Mouse (Mus musculus): ENCODE data around the gene Dusp10. TPM values are rescaled to one million over a fixed set of nuclear protein-coding genes. Genes with fewer than 3 reads are reported as not detected.
A peak's percentile ranks its signal among the peaks of the same experiment; 100 is the strongest.

Dusp10 gene
- 1 to 10 TPM; 5.2 to 5.3 TPM for total RNA-seq (2021)

DNA sequence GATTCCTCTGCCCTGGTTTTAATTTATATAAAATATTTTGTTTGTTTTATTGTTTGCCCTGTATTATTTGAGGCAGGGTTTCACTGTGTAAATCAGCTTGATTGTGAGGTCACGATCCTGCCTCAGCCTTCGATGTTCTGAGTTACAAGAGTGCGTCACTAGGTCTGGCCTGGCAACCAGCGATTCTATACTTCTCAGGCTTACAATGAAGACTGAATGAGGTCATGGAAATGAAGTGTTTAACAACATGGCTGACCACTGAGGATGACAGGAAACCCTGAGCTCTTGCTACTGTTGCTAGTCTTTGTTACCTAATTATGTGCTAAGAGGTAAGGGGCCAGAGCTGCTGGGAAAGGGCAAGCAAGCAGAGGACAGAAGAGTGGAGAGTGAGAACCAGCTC lies at the start of gene Dusp10:
Dusp10 (plus strand) TSS at position 197 of the 400 bp plus-strand sequence.
- intact Hi-C loops (cut with DNase I) = no loop called here
- DNase-seq (ENCODE audit: extremely low spot score in 1 of 2, low spot score in 2 of 2) = no peak

DNA sequence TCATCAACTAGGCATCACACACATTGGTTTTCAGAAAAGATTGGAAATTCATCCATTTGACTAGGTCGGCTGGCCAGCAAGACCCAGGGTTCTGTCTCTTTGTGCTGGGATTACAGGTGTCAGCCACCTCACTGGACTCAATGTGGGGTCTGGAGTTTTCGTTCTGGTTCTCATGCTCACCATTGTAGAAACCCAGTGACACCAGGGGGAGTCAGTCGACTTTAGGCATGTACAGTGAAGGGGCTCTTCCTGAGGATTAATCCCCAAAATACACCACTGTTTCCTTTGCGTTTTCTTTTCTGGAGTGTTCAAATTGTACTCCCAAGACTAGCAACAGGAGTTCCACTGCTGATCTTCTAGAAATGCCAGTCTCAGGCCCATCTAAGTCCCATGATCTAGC lies 47.8 kb upstream of the Dusp10 start:
- intact Hi-C loops (cut with DNase I) = no loop called here
- DNase-seq (ENCODE audit: extremely low spot score in 1 of 2, low spot score in 2 of 2) = no peak

DNA sequence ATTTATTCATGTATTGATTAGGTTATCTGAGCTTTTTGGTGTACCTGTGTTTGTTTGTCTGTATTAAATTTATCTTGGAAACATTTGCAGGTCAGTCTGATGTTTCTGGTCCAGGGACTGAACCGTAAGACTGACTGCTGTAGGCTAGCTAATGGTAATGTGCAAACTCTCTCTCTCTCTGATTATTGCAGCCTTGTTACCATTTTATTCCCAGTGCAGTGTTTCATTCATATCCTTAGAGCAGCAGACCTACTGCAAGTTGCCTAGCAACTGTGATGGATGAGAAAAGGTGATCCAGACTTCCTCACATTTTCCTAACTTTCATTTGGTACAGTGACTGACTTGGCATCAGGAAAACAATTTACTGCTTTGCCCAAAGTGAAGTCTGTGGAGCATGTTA lies 43.8 kb upstream of the Dusp10 start:
- intact Hi-C loops (cut with DNase I) = no loop called here
- DNase-seq (ENCODE audit: extremely low spot score in 1 of 2, low spot score in 2 of 2) = no peak

GRCm38 (mm10) chr1:183979814-183980243 lies 33.3 kb upstream of the Dusp10 start:
- peak in 1 of 2 experiments; percentile 14 for DNase-seq (ENCODE audit: extremely low spot score in 1 of 2, low spot score in 2 of 2)
- intact Hi-C loops (cut with DNase I) = no loop called here

GRCm38 (mm10) chr1:183982108-183982507 lies 31.0 kb upstream of the Dusp10 start:
- peak in 1 of 2 experiments; percentile 36 for DNase-seq (ENCODE audit: extremely low spot score in 1 of 2, low spot score in 2 of 2)
- intact Hi-C loops (cut with DNase I) = no loop called here

DNA sequence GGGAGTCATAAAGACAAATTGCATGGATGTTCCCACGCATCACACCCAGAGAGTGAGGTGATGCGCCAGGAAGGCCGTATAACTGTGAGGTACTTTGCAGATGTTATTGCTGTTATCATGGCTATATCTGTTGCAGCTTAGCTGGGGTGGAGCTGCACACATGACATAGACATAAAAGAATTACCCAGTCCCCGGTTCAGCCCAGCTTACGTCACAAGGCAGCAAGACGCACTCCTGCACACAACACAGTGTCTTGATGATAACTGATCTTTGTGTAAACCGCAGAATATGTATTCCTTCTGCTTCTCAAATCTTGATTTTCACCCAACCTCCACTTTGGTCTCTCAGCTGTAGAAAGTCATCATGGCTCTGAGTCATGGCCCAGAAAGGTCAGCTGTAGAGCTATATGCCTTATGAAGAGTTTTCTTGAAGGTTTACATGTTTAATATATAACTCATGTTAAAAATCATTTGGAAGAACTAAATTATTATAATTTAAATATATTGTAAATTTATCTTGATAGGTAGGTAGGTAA lies 25.3 kb upstream of the Dusp10 start:
- no peak for DNase-seq (ENCODE audit: extremely low spot score in 1 of 2, low spot score in 2 of 2)
- intact Hi-C loops (cut with DNase I) = no loop called here

DNA sequence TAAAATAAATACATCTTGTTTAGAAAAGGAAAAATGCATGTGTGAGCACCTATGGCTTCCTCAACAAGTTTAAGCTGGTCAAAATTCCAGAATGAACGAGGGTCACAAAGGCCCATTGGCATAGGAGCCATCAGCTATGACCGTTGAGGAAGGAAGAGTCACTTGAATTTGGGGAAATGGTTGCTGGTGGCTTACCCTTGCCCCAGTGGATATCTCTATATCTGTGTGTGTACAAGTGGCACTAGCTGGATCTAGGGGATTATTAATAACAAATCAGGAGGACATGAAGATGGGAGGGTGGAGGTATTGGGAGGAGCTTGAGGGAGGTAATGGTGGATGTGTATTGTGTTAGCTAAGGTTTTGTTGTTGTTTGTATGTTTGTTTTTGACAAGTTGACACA lies 21.2 kb upstream of the Dusp10 start:
- intact Hi-C loops (cut with DNase I) = no loop called here

DNA sequence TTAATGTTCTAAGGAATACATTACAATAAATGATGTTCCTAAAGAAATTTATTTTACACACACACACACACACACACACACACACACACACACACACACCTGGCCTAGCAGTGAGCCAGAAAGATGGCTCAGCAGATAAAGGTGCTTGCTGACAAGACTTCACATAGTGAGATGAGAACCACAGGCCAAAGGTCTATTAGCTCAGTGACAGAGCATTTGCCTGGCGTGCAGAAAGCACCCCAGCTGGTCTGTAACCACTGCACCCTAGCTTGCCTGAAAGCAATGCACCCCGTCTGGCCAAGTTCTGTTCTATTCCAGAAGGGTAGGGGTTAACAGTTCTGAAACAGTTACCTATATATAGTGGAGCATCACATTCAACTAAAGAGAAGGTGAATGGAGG lies 15.9 kb upstream of the Dusp10 start:
- intact Hi-C loops (cut with DNase I) = no loop called here
- DNase-seq (ENCODE audit: extremely low spot score in 1 of 2, low spot score in 2 of 2) = no peak

More for the DNA sequence above, 21.2 kb upstream of the Dusp10 start:
- DNase-seq (ENCODE audit: extremely low spot score in 1 of 2, low spot score in 2 of 2) = no peak

DNA sequence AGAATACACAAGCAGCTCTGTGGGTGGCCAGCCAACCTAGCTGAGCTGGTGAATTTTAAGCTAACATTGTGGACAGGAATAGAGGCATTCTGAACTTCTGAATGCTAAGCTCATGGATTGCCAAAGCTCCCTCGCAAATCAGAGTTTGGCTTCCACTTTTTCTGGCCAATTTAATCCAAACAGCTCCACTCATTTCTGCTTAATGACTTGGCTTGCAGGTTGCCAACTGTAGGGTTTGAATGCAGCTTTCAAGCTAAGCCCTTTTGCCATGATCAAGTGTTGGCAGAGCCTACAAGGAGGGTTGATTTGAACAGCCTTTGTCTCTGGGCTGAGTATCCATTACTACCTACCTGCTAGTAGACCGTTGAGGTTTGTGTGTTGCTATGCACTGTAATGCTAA lies 10.6 kb upstream of the Dusp10 start:
- peak in 1 of 2 experiments; percentile 38 for DNase-seq (ENCODE audit: extremely low spot score in 1 of 2, low spot score in 2 of 2)
- intact Hi-C loops (cut with DNase I) = no loop called here

DNA sequence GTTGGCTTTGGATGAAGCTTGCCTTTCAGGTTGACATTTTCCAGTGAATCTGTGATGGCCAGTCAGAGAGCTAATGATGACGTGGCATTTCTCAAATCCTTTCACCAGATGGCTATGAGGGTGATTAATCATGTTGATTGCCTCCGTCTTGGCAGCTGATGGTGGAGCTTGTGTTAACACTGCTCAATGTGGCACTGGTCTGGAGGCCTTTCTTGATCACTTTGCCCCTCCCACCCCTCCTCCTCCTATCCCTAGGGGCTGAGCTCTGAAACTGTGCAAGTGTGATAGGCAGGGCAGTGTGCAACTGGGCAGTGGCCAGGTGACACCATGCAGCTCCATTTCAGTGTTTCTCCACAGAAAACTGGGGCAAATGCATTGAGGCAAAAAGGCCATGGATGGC lies 8.8 kb upstream of the Dusp10 start:
- intact Hi-C loops (cut with DNase I) = no loop called here

GRCm38 (mm10) chr1:184005315-184006058 lies 7.6 kb upstream of the Dusp10 start:
- DNase-seq (ENCODE audit: extremely low spot score in 1 of 2, low spot score in 2 of 2) = no peak
- intact Hi-C loops (cut with DNase I) = no loop called here

More for the DNA sequence above, 8.8 kb upstream of the Dusp10 start:
- DNase-seq (ENCODE audit: extremely low spot score in 1 of 2, low spot score in 2 of 2) = no peak

DNA sequence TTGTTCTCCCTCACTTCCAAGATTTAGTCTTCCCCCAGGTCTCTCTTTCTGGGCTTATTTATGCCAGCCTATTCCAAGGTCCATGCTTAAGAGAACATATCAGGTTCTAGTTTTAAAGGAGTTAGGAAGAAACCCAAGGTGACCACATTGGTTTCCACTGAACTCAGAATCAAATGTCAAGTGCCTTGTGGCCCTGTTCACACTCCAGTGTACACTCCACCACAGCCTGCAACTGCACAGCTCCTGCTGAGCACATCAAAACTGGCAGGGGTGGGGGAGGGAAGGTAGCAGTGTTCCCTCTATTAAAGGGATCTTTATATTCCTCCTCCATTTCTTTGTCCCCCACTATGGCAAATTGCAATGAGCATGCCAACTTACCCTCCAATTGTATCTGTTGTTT lies 7.0 kb upstream of the Dusp10 start:
- no peak for DNase-seq (ENCODE audit: extremely low spot score in 1 of 2, low spot score in 2 of 2)
- intact Hi-C loops (cut with DNase I) = no loop called here

DNA sequence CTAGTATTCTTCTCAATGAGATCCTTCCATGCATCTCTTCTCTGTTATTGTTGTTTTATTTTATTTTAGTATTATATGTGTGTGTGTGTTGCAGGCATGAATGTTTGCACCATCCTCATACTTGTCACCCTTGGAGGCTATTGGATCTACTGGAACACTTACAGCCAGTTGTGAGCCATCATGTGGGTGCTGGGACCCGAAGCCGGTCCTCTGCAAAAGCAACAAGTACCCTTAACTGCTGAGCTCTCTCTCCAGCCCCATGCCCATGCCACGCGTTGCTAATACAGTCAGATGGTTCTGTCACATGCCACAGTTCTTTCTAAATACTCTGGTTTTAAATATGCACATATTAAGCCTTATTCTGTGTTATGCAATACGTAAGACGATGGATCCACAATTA lies 1.8 kb upstream of the Dusp10 start:
- intact Hi-C loops (cut with DNase I) = no loop called here

DNA sequence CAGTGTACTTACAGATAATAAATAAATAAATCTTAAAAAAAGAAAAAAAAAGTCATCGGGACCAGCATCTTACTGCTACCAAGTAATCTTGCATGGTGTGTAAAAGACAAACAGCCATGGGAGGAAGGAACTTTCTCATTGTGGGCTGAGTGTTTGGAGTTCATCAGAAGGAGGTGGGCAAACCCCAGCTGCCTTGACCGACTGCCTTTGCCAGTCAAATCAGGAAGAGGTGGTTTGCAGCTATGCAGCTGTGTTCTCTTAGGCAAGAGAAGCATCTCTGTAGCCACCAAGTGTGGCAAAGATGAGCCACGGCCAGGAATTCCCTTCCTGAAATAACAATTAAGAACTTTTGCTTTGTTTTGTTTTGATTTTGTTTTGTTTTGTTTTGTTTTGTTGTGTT lies 989 bp downstream of the Dusp10 start:
- intact Hi-C loops (cut with DNase I) = no loop called here

More for the DNA sequence above, 1.8 kb upstream of the Dusp10 start:
- DNase-seq (ENCODE audit: extremely low spot score in 1 of 2, low spot score in 2 of 2) = no peak

DNA sequence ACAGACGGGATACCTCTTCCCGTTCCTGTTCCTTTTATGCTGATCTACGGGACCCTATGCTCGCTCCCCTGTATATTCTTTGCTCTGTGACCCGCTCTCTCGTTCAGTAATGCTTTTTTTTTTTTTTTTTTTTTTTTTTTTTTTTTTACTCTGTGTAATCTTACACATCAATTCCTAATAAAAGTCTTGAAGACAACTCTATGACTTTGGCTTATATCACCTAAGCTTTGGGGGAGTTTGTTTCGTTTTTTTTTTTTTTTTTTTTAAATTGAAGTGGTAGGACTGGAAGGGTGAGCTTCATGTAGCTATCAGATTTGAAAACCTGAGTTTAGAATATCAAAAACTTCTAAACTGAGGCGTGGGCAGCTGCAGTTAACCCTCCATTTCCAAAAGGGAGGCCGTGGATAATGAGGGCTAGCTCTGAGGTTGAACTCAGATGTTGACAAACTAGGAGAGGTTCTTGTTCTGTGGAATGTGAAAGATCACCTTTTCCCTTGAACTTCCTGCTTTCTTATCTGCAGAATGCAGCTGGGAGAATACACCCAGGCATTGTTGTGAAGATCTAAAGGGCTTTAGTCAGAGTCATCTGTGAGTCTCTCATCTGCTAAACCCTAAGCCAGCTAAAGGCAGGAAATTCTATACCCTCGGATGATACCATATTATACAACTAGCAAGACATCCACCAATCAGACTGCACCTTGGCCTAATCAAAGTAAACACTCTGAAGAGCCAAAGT lies 3.1 kb downstream of the Dusp10 start:
- no peak for DNase-seq (ENCODE audit: extremely low spot score in 1 of 2, low spot score in 2 of 2)
- intact Hi-C loops (cut with DNase I) = no loop called here

More for the DNA sequence above, 989 bp downstream of the Dusp10 start:
- DNase-seq (ENCODE audit: extremely low spot score in 1 of 2, low spot score in 2 of 2) = no peak

DNA sequence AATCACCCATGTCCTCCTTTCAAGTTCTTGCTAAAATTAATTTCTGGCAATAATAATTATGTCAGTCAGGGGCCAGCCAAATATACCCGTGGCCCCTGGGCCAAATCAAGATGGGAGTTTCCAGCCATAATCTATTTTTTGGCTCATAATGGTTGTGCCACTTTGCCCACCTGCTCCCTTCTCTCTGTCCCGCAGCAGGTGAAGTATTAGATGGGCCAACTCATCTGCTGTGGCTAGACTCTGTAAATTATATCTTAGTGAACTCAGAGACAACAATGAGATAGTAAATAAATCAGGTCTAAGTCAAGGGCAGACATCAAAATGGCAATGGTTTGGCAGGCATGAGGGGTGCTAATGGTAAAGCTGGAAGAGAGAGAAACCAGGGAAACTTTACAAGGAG lies 4.5 kb downstream of the Dusp10 start:
- intact Hi-C loops (cut with DNase I) = no loop called here
- DNase-seq (ENCODE audit: extremely low spot score in 1 of 2, low spot score in 2 of 2) = no peak

DNA sequence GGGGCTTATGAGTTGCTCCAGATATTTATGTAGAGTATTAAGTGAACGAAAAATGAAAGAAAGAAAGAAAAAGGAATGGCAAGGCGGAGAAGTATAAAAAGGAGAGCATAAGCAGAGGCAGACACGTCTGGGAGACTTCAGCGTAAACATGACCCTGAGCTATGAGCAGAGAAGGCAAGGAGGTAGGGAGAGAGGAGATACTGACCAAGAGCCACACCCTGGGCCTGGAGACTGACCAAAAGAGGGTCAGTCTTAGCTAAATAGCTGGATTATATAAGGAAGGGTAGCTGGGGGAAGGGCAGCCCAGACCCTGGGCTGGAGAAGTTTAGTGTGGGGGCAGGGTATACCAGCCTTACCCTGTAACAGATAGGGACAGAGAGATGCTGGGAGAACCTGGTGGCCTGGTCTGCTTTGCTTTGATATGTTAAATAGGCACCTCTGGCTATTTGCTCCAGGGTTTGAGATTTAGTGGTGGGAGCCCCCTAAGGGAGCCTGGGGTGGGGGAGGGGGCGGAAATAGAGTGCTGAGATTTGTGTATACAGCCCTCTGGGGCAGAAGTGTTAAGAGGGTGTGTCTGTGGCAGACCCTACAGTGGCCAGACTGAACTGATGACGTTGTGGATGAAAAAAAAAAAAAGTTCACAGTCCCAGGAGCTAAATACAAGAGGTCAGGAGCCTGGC lies 6.1 kb downstream of the Dusp10 start:
- intact Hi-C loops (cut with DNase I) = no loop called here
- no peak for DNase-seq (ENCODE audit: extremely low spot score in 1 of 2, low spot score in 2 of 2)

- no peak for DNase-seq (ENCODE audit: extremely low spot score in 1 of 2, low spot score in 2 of 2)
- intact Hi-C loops (cut with DNase I) = no loop called here
Measured at GRCm38 (mm10) chr1:184019722-184020107, 6.6 kb downstream of the Dusp10 start.

DNA sequence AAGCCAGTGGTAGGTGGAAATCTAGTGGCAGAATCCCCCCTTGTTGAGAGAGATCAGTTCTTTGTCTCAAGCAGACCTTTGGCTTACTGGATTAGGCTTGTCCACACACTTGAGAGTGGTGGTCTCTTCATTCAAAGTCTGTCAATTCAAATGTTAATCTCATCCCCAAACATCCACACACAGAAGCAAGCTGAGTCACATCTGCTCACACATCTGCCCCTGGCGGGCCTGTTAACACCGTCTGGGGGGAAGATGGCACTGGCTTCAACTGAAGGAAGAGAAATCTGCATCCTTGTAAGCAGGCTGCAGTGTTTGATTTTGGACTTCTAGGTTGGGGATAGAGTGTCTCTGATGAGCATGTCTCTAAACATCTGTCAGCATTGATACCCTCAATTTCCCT lies 10.9 kb downstream of the Dusp10 start:
- intact Hi-C loops (cut with DNase I) = no loop called here
- no peak for DNase-seq (ENCODE audit: extremely low spot score in 1 of 2, low spot score in 2 of 2)

Measured in left cerebral cortex, postnatal 10 days (tissue).